Mouse (Mus musculus): ENCODE measurements at regions not wholly inside any gene's neighbourhood (a gene's known extent, or its start where the extent isn't known, plus 50 kb on each side); places are given as distances from the start of the nearest gene placed in this dataset.

DNA sequence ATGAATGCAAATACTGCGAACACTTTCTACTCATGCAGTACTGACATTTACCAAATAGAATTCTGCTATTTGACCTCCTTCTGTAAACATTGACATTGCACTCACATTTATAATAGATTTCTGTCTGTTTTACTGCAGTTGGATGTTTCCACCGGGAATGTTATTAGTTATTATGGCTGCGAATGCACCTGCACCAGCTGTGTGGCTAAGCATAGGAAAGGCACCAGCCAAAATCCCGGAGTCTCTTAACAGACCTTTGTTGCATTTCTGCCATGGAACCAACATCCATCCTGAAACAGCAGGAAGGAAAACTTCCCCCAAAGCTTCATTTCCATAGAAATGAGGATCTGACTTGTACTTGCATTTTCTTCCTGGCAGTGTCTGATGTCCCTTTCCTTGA is 513.4 kb upstream of the Tecrl start (continued):
- no peak for TF ChIP-seq CTCF (IDR thresholded peaks at IDR 0.05 in 2 of 3, conservative IDR thresholded peaks at IDR 0.05 in 1 of 3; ENCODE audit: control insufficient read depth in 1 of 3, insufficient read depth in 1 of 3, low read depth in 2 of 3, low read length in 3 of 3, poor library complexity in 1 of 3, severe bottlenecking in 1 of 3)

DNA sequence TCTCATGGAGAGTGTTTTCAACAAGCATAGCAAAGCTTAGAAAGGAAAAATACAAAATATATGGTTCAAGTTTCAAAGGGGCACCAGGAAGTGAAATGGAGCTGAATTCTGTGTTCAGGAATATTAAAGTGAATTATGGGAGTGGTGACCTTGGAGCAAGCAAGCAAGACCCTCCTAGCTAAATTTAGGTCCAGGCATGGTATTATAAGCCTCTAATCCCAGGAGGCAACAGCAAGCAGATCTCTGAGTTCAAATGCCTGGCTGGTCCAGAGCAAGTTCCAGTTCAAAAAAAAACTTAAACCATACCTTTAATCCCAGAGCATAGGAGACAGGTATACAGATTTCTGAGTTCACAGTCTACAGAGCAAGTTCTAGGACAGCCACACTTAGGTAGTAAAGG is 506.7 kb upstream of the Tecrl start:
- Histone ChIP-seq H3K4me3 (ENCODE audit: control insufficient read depth in 1 of 2, insufficient read depth in 1 of 2, low read depth in 2 of 2, low read length in 2 of 2) (no peak overlapping the region), H3K36me3 (ENCODE audit: control insufficient read depth in 1 of 2, insufficient read depth in 2 of 2, low read length in 2 of 2) (no peaks in the 10 kb centered on the region), H3K79me2 (ENCODE audit: control insufficient read depth, insufficient read depth, low read length, poor library complexity) (no peaks in the 10 kb centered on the region), H3K4me1 (ENCODE audit: control insufficient read depth in 1 of 2, insufficient read depth in 2 of 2, low read length in 2 of 2) (no peaks in the 10 kb centered on the region), H3K9me3 (replicated peaks; ENCODE audit: insufficient read depth, low read length) (no peaks in the 10 kb centered on the region), H3K27ac (ENCODE audit: control insufficient read depth, low read depth, low read length) (no peak overlapping the region), H3K9ac (ENCODE audit: control insufficient read depth, low read depth, low read length, poor library complexity, severe bottlenecking) (no peak overlapping the region), H3K27me3 (ENCODE audit: control insufficient read depth in 1 of 2, insufficient read depth in 2 of 2, low read length in 2 of 2) (no peaks in the 10 kb centered on the region)
- DNase-seq (ENCODE audit: low read depth, low spot score): no peak
- no peak for TF ChIP-seq MYC (IDR thresholded peaks at IDR 0.05; ENCODE audit: low read depth, low read length)
- no peak for TF ChIP-seq UBTF (IDR thresholded peaks at IDR 0.05; ENCODE audit: borderline replicate concordance, insufficient read depth, low read depth, low read length)
- no peak for TF ChIP-seq BHLHE40 (IDR thresholded peaks at IDR 0.05; ENCODE audit: borderline replicate concordance, low read depth, low read length)
- TF ChIP-seq KAT2A (conservative IDR thresholded peaks at IDR 0.05; ENCODE audit: low read depth, low read length): no peak
- no peak for TF ChIP-seq RCOR1 (IDR thresholded peaks at IDR 0.05; ENCODE audit: low read depth, low read length)
- no peak for TF ChIP-seq MAZ (IDR thresholded peaks at IDR 0.05; ENCODE audit: low read depth, low read length)
- no peak for TF ChIP-seq MXI1 (IDR thresholded peaks at IDR 0.05; ENCODE audit: low read depth, low read length)
- TF ChIP-seq USF2 (IDR thresholded peaks at IDR 0.05; ENCODE audit: borderline replicate concordance in 1 of 2, insufficient read depth in 1 of 2, low read depth in 1 of 2, low read length in 2 of 2): no peak
- TF ChIP-seq E2F4 (IDR thresholded peaks at IDR 0.05; ENCODE audit: borderline replicate concordance, low read depth, low read length): no peak
- no peak for TF ChIP-seq CHD2 (IDR thresholded peaks at IDR 0.05; ENCODE audit: low read length)
- no peak for TF ChIP-seq MAFK (IDR thresholded peaks at IDR 0.05; ENCODE audit: borderline replicate concordance, low read depth, low read length)
- no peak for TF ChIP-seq CHD1 (IDR thresholded peaks at IDR 0.05; ENCODE audit: low read depth, low read length)
- TF ChIP-seq JUND (IDR thresholded peaks at IDR 0.05; ENCODE audit: low read depth, low read length): no peak
- TF ChIP-seq MEF2A (IDR thresholded peaks at IDR 0.05; ENCODE audit: extremely low read depth, insufficient replicate concordance, low read depth, low read length, poor library complexity, severe bottlenecking): no peak
- TF ChIP-seq TAL1 (IDR thresholded peaks at IDR 0.05; ENCODE audit: low read length): no peak
- TF ChIP-seq GABPA (IDR thresholded peaks at IDR 0.05; ENCODE audit: low read depth, low read length): no peak
- no peak for TF ChIP-seq ETS1 (IDR thresholded peaks at IDR 0.05; ENCODE audit: low read depth, low read length)
- no peak for TF ChIP-seq ZNF384 (IDR thresholded peaks at IDR 0.05; ENCODE audit: low read depth, low read length)

DNA sequence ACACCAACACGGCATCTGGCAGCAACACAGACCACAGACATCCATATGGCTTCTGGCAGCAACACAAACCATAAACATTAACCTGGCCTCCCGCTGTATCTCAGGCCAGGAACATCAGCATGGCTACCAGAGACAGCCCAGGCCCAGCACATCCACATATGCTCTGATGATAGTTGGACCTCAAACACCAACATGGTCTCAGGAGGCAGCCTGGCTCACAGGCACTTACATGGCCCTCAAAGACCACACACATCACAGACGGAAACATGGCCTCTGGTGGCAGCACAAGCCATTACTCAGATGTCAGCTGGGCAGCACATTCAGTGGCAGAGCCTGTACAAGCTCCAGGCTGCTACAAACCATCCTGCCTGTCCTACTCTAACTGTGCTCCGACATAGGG is 497.0 kb upstream of the Tecrl start:
- no peaks in the 10 kb centered on the region for H3K4me1 ChIP-seq (ENCODE audit: control insufficient read depth in 1 of 2, insufficient read depth in 2 of 2, low read length in 2 of 2)
- no peak overlapping the region for H3K27ac ChIP-seq (ENCODE audit: control insufficient read depth, low read depth, low read length)
- H3K9ac ChIP-seq (ENCODE audit: control insufficient read depth, low read depth, low read length, poor library complexity, severe bottlenecking): no peak overlapping the region
- TF ChIP-seq MAX (IDR thresholded peaks at IDR 0.05; ENCODE audit: low read length) (no peak), POLR2A (IDR thresholded peaks at IDR 0.05; ENCODE audit: control insufficient read depth in 1 of 2, insufficient read depth in 1 of 2, low read depth in 1 of 2, low read length in 2 of 2, poor library complexity in 1 of 2) (no peak), RAD21 (IDR thresholded peaks at IDR 0.05; ENCODE audit: low read depth, low read length) (no peak), UBTF (IDR thresholded peaks at IDR 0.05; ENCODE audit: borderline replicate concordance, insufficient read depth, low read depth, low read length) (no peak), POLR2AphosphoS5 (IDR thresholded peaks at IDR 0.05; ENCODE audit: borderline replicate concordance, low read depth, low read length) (no peak), MAZ (IDR thresholded peaks at IDR 0.05; ENCODE audit: low read depth, low read length) (no peak), SIN3A (IDR thresholded peaks at IDR 0.05; ENCODE audit: low read length) (no peak), EP300 (IDR thresholded peaks at IDR 0.05; ENCODE audit: low read depth in 1 of 2, low read length in 2 of 2) (no peak), TAL1 (IDR thresholded peaks at IDR 0.05; ENCODE audit: low read length) (no peak), USF1 (IDR thresholded peaks at IDR 0.05; ENCODE audit: low read depth, low read length) (no peak), NRF1 (IDR thresholded peaks at IDR 0.05; ENCODE audit: insufficient read depth, low read depth, low read length, poor library complexity, severe bottlenecking) (no peak), POLR2AphosphoS2 (IDR thresholded peaks at IDR 0.05; ENCODE audit: low read length) (no peak), KAT2A (conservative IDR thresholded peaks at IDR 0.05; ENCODE audit: low read depth, low read length) (no peak), E2F4 (IDR thresholded peaks at IDR 0.05; ENCODE audit: borderline replicate concordance, low read depth, low read length) (no peak), SMC3 (IDR thresholded peaks at IDR 0.05; ENCODE audit: low read depth, low read length) (no peak), RCOR1 (IDR thresholded peaks at IDR 0.05; ENCODE audit: low read depth, low read length) (no peak), GATA1 (IDR thresholded peaks at IDR 0.05; ENCODE audit: low read depth, low read length) (no peak)
- no peak overlapping the region for H3K4me3 ChIP-seq (ENCODE audit: control insufficient read depth in 1 of 2, insufficient read depth in 1 of 2, low read depth in 2 of 2, low read length in 2 of 2)
- H3K79me2 ChIP-seq (ENCODE audit: control insufficient read depth, insufficient read depth, low read length, poor library complexity): no peaks in the 10 kb centered on the region
- no peaks in the 10 kb centered on the region for H3K27me3 ChIP-seq (ENCODE audit: control insufficient read depth in 1 of 2, insufficient read depth in 2 of 2, low read length in 2 of 2)
- DNase-seq (ENCODE audit: low read depth, low spot score): no peak
- no peaks in the 10 kb centered on the region for H3K36me3 ChIP-seq (ENCODE audit: control insufficient read depth in 1 of 2, insufficient read depth in 2 of 2, low read length in 2 of 2)
- no peaks in the 10 kb centered on the region for H3K9me3 ChIP-seq (replicated peaks; ENCODE audit: insufficient read depth, low read length)

All from MEL (cell line).